Mouse (Mus musculus): ENCODE results near the gene Rps27a. TPM values are rescaled to one million over a fixed set of nuclear protein-coding genes. Genes with fewer than 3 reads are reported as not detected.

The Rps27a gene
- 1,805 and 1,897 TPM in 2 replicates for polyA plus RNA-seq (2012; rRNA removed)

GRCm38 (mm10) chr11:29547752-29548503, at the start of gene Rps27a, which contains the start of gene Clhc1:
Rps27a (minus strand) TSS chr11:29548109.
Clhc1 (plus strand) TSS chr11:29547950.

DNA sequence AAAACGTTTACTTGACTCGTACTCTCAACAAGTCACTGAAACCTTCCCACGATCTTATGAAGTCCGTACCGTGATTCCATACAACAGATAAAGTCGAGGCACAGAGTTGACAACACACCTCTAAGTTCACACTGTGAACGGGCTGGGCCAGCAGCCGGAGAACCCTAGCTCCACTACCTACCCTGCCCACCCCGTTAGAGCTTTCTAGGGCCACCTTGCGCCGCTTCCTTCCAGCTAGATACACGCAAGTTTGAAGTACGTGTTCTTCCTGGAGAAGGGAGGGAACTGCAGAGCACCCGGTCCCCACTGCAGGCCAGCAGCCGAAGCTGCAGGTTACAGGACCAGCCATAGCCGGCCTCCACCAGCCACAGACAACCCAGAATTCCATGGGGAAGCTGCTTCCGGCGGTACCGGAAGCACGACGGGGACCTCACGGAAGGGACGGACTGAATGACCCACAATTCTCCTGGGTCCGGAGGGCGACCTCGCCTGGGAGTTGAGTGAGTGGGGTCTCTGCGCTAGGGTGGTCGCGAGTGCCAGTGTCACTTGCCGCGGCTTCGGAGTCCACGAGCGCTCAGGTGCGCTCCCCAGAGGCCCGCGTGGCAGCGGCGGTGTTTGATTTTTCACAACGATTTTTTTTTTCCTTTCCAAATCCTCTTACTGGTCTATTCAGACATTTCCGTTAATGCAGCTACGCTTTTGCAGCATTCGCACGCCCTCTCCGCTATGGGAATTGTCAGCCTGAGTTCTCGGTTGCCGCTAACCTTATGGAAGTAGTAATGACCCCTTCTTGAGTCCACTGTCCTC, 21.7 kb downstream of the Rps27a start, which contains the start of gene Mtif2:
Gene Mtif2, plus strand, starts transcription at position 421 of the 807 bp plus-strand sequence.

DNA sequence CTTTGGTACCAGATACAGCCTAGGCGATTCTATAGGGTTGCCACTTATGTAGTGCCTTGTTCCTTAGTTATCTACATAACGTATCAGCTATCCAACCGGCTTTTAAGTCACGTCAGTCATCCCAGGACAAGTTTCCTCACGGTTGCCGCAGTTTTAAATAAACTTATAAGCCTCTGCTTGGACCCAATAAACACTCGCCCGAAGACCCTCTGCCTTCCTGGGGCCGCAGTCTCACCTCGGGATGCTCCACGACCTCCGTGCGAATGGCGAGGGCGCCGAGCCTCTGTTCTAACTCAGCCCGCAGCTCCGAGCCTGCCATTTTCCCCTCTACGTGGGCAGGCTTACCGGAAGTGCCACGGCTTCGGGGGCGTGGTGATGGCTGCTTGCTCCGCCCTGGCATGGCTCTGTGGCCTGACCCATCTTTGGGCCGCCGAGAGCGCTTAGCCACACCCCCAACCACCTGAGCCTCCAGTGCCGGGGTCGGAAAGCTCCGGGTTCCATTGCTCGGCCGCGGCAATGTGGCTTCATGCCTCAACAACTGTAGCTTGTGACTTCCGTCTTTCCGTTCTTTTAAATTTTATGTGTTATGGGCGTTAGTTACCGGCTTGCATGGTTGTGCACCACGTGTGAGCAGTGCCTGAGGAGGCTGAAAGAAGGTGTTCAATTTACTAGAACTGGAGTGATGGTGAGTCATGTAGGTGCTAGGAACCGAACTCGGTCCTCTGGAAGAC, 33.1 kb downstream of the Rps27a start, which contains the start of gene Prorsd1:
Gene Prorsd1, minus strand, starts transcription at position 352 of the 731 bp plus-strand sequence.

Other genes with a start within 250 kb of the Rps27a start
- 16.9 and 24.1 TPM in 2 replicates for gene Ccdc88a, start 174.5 kb downstream of the Rps27a start, polyA plus RNA-seq (2012; rRNA removed)
- 10.5 and 14.5 TPM in 2 replicates for gene Prorsd1, start 33.1 kb downstream of the Rps27a start, polyA plus RNA-seq (2012; rRNA removed)
- gene Mtif2, start 21.7 kb downstream of the Rps27a start, polyA plus RNA-seq (2012; rRNA removed) = 35.5 and 44.7 TPM in 2 replicates
- gene Clhc1, start 159 bp downstream of the Rps27a start, polyA plus RNA-seq (2012; rRNA removed) = 0.29 and 0.39 TPM in 2 replicates
- gene Rtn4, start 144.8 kb upstream of the Rps27a start, polyA plus RNA-seq (2012; rRNA removed) = 211 and 233 TPM in 2 replicates

Measured in central nervous system, embryonic 11.5 days (tissue).